Mouse (Mus musculus): ENCODE data around the gene Rps19bp1. TPM values are rescaled to one million over a fixed set of nuclear protein-coding genes. Genes with fewer than 3 reads are reported as not detected.

The Rps19bp1 gene
- 10 to 100 TPM; 24.8 to 29.7 TPM for total RNA-seq (2023)

GRCm38 (mm10) chr15:80263610-80264575 lies at the start of gene Rps19bp1:
TSS of gene Rps19bp1 (minus strand) at chr15:80264315.

GRCm38 (mm10) chr15:80286851-80287415 lies 22.8 kb upstream of the Rps19bp1 start, which contains the start of gene Cacna1i:
TSS of gene Cacna1i (plus strand) at chr15:80287238.

GRCm38 (mm10) chr15:80254847-80255645 lies 9.1 kb downstream of the Rps19bp1 start, which contains the start of gene Atf4:
TSS of gene Atf4 (plus strand) at chr15:80255184.

GRCm38 (mm10) chr15:80235535-80235934 lies 28.6 kb downstream of the Rps19bp1 start, which contains the start of gene AC140267.1:
TSS of gene AC140267.1 (plus strand) at chr15:80235835.

GRCm38 (mm10) chr15:80233733-80234509 lies 30.2 kb downstream of the Rps19bp1 start, which contains the start of gene Mief1:
TSS of gene Mief1 (plus strand) at chr15:80234018.

Other genes with a start within 250 kb of the Rps19bp1 start
- gene Pdgfb, start 249.3 kb downstream of the Rps19bp1 start, total RNA-seq (2023), result 1 to 10 TPM; 2.0 to 2.7 TPM
- gene Syngr1, start 173.0 kb downstream of the Rps19bp1 start, total RNA-seq (2023), result under 1 TPM; 0.41 to 0.44 TPM
- 1,000 to 10,000 TPM; 1,333 to 1,480 TPM for gene Rpl3, start 172.4 kb downstream of the Rps19bp1 start, total RNA-seq (2023)
- 10 to 100 TPM; 30.9 to 35.2 TPM for gene Tab1, start 131.2 kb downstream of the Rps19bp1 start, total RNA-seq (2023)
- not detected for gene Mgat3, start 90.6 kb downstream of the Rps19bp1 start, total RNA-seq (2023)
- 10 to 100 TPM; 48.5 to 49.6 TPM for gene Mief1, start 30.3 kb downstream of the Rps19bp1 start, total RNA-seq (2023)
- 10 to 100 TPM; 13.2 to 28.3 TPM for gene AC140267.1, start 28.5 kb downstream of the Rps19bp1 start, total RNA-seq (2023)
- gene Atf4, start 9.1 kb downstream of the Rps19bp1 start, total RNA-seq (2023), result 100 to 1,000 TPM; 226 to 310 TPM
- gene Cacna1i, start 22.9 kb upstream of the Rps19bp1 start, total RNA-seq (2023), result under 1 TPM; 0.24 to 0.47 TPM